Comparison of ENCODE assay signal across 22 mouse cellular contexts in genomic region chr15:81939774-81940173, GRCm38 (mm10). TPM values are rescaled to one million over a fixed set of nuclear protein-coding genes. Genes with fewer than 3 reads are reported as not detected.
"Had no signal": no experiment of that assay in that cellular context is flagged by ENCODE, and none has a peak within 500 bp of the region (broad histone marks: within the 10 kb centered on the region; RNA-seq: fewer than 3 reads in every experiment).

No protein-coding gene starts in this region.

- H3K9ac ChIP-seq: intestine, embryonic 15.5 days; limb, embryonic 12.5 days; lung, embryonic 15.5 days; neural tube, embryonic 12.5 days had no signal

- ATAC-seq: intestine, embryonic 15.5 days had no signal

- DNase-seq: kidney, adult 18-20 months; kidney, postnatal 10 days; kidney, postnatal 4 days; midbrain, embryonic 14.5 days; retina, postnatal 1 day; right cerebral cortex, postnatal 4 days; spleen, adult 18-20 months; thymus, adult 18-20 months; thymus, postnatal 14 days had no signal

- H3K36me3 ChIP-seq: intestine, embryonic 15.5 days; limb, embryonic 12.5 days; lung, embryonic 15.5 days; midbrain, embryonic 10.5 days; neural tube, embryonic 12.5 days had no signal

- H3K9me3 ChIP-seq: intestine, embryonic 15.5 days; limb, embryonic 12.5 days; lung, embryonic 15.5 days; midbrain, embryonic 10.5 days; neural tube, embryonic 12.5 days had no signal

- H3K27me3 ChIP-seq: neural tube, embryonic 12.5 days had no signal

- H3K4me3 ChIP-seq: intestine, embryonic 15.5 days; limb, embryonic 12.5 days; lung, embryonic 15.5 days; midbrain, embryonic 10.5 days; neural tube, embryonic 12.5 days had no signal

- H3K4me2 ChIP-seq: intestine, embryonic 15.5 days; limb, embryonic 12.5 days; lung, embryonic 15.5 days; neural tube, embryonic 12.5 days had no signal

- H3K27ac ChIP-seq: intestine, embryonic 15.5 days; limb, embryonic 12.5 days; lung, embryonic 15.5 days; midbrain, embryonic 10.5 days; neural tube, embryonic 12.5 days had no signal

RNA-seq across cellular contexts. Expression of gene Csdc2, which starts 3.2 kb away (rescaled TPM):
- total RNA-seq: neutrophil, adult 5-6 weeks had no signal

RNA-seq across cellular contexts. Expression of gene 1700029P11Rik, which starts 40.6 kb away (rescaled TPM):
- total RNA-seq: layer of hippocampus, adult 8-10 months; layer of hippocampus, postnatal 25 days; left cerebral cortex, adult 8-10 months; left cerebral cortex, postnatal 36 days; liver, adult 2 months; neutrophil, adult 5-6 weeks had no signal
- polyA plus RNA-seq: intestine, embryonic 15.5 days; kidney, embryonic 14.5 days; limb, embryonic 12.5 days; liver, adult 2 months; lung, embryonic 15.5 days; midbrain, embryonic 10.5 days; midbrain, embryonic 14.5 days; neural tube, embryonic 12.5 days; stomach, embryonic 14.5 days had no signal
